Mouse (Mus musculus) bone marrow macrophage, adult 2 months (primary cell): Measurements from ENCODE around the gene Gm28557.

Experiments used
- CTCF ChIP-seq: IDR thresholded peaks from 2 replicates; pipeline ENCODE4 v1.5.1; 2012; ENCODE audit warnings: low read depth, mild to moderate bottlenecking, low read length, moderate library complexity
- POLR2A ChIP-seq: IDR thresholded peaks from 2 replicates; pipeline ENCODE4 v1.6.1; 2012; ENCODE audit warnings: mild to moderate bottlenecking, low read depth, low read length, borderline replicate concordance

DNA sequence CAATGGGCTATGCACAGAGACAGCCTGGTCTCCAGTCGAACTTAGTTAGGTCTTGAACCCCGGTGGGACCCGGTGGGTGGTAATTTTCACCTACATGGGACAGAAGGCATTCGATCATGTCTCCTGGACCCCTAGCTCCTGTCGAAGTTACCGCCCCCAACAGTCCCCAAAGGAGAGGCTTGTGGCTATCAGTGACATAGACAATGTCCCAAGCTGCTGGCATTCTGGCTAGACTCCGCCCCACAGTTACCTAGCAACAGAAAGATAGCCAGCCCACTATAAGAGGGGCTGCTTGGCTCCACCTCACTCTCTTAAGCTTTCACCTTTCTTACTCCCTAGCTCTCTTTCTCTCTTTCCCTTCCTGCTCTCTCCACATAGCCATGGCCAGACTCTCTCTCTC lies 46.0 kb downstream of the Gm28557 start:
- no peak for TF ChIP-seq POLR2A
- no peak for TF ChIP-seq CTCF
